ENCODE assay signal across 10 mouse cellular contexts in the genomic region with DNA sequence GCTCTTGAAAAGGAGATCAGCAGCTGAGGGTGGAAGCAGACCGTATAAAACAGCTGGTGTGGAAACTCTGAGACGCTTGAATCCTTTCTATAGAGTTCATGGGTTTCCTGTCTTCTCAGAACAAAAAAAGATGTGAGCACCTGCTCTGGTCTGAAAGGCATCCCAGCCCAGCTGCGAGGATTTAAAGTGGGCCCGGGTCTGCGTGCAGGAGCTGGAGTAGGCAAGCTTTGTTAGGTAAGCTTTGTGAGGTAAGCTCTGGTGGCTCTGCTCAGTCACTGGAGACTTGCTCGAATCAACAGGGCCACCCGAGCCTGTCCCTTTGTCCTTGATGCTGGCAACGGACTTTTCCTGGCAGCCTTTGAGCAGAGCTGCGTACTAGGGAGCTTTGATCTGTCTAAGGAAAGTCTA. TPM values are rescaled to one million over a fixed set of nuclear protein-coding genes. Genes with fewer than 3 reads are reported as not detected.
DNase-seq lines count a peak whose midpoint lies in the region; ATAC-seq and TF ChIP-seq lines count a peak whose summit lies in the region.
"Had no signal": no experiment of that assay in that cellular context is flagged by ENCODE, and none has a peak within 500 bp of the region (broad histone marks: within the 10 kb centered on the region; RNA-seq: fewer than 3 reads in every experiment).

No protein-coding gene starts in this region.

- peak overlapping the region; percentile 68 for H3K27ac ChIP-seq in heart, adult 2 months
- H3K27ac ChIP-seq: hindbrain, embryonic 12.5 days; lung, embryonic 15.5 days had no signal

- H3K9me3 ChIP-seq in E14TG2a.4 (ENCODE audit: low read length): no peaks in the 10 kb centered on the region
- H3K9me3 ChIP-seq: hindbrain, embryonic 12.5 days; lung, embryonic 15.5 days had no signal

- peaks cover 5% of the 10 kb centered on the region for H3K4me1 ChIP-seq in heart, adult 2 months (ENCODE audit: control insufficient read depth, insufficient read depth, low read length)
- peaks cover 97% of the 10 kb centered on the region for H3K4me1 ChIP-seq in E14TG2a.4 (replicated peaks; ENCODE audit: low read depth, low read length)
- H3K4me1 ChIP-seq: hindbrain, embryonic 12.5 days had no signal

- DNase-seq in heart, adult 2 months: peak in 1 of 2 experiments; percentile 64
- no peak for DNase-seq in heart, postnatal 36 days
- DNase-seq in CD4-positive helper T cell, adult 2 months (ENCODE audit: low read depth, low spot score): peak; percentile 53
- no peak for DNase-seq in spleen, adult 18-20 months
- no peak for DNase-seq in urinary bladder, postnatal 36 days (ENCODE audit: low spot score in 2 of 2)

- no peaks in the 10 kb centered on the region for H3K79me2 ChIP-seq in heart, adult 2 months (replicated peaks; ENCODE audit: control insufficient read depth, insufficient read depth, low read length)

- H3K4me3 ChIP-seq in heart, adult 2 months: no peak overlapping the region
- peak overlapping the region; percentile 60 for H3K4me3 ChIP-seq in E14TG2a.4 (replicated peaks; ENCODE audit: low read length)
- H3K4me3 ChIP-seq: erythroblast, embryonic 14.5 days; hindbrain, embryonic 12.5 days; lung, embryonic 15.5 days had no signal

- 63% methylated on average over 9 of the region's 9 CpGs for WGBS in heart, adult 2 months

- intact Hi-C loops in heart, adult 2 months (cut with DNase I): no loop called here
- intact Hi-C loops in heart, postnatal 36 days (cut with DNase I): no loop called here

- H3K27me3 ChIP-seq in heart, adult 2 months (ENCODE audit: control insufficient read depth, insufficient read depth, low read length): no peaks in the 10 kb centered on the region
- H3K27me3 ChIP-seq in E14TG2a.4 (ENCODE audit: insufficient read depth, low read length): no peaks in the 10 kb centered on the region
- H3K27me3 ChIP-seq: hindbrain, embryonic 12.5 days; lung, embryonic 15.5 days had no signal

- no peak for TF ChIP-seq POLR2A in heart, adult 2 months (IDR thresholded peaks at IDR 0.05; ENCODE audit: insufficient read depth, low read depth, low read length)

- no peak for TF ChIP-seq EP300 in heart, adult 2 months (IDR thresholded peaks at IDR 0.05; ENCODE audit: insufficient read depth, low read depth, low read length)

- no peak for TF ChIP-seq CTCF in heart, adult 2 months (IDR thresholded peaks at IDR 0.05)
- no peak for TF ChIP-seq CTCF in E14TG2a.4 (conservative IDR thresholded peaks at IDR 0.05; ENCODE audit: low read length)

- ATAC-seq in inflammation-experienced regulatory T-cells, adult 6 months: peak; percentile 63

- H3K9ac ChIP-seq in heart, adult 2 months (ENCODE audit: low read depth, low read length): no peak overlapping the region; the same call in 1 of the 2 replicates
- H3K9ac ChIP-seq: hindbrain, embryonic 12.5 days; lung, embryonic 15.5 days had no signal

- H3K36me3 ChIP-seq in heart, adult 2 months (ENCODE audit: control insufficient read depth, insufficient read depth, low read length): no peaks in the 10 kb centered on the region
- H3K36me3 ChIP-seq in E14TG2a.4 (ENCODE audit: insufficient read depth, low read length): peaks cover 71% of the 10 kb centered on the region
- H3K36me3 ChIP-seq: lung, embryonic 15.5 days had no signal

RNA-seq across cellular contexts. Expression of a gene that starts 31.7 kb away (rescaled TPM):
- 10 to 100 TPM; 90.9 to 93.7 TPM for total RNA-seq in heart, adult 2 months (2021)
- polyA plus RNA-seq in heart, adult 2 months (2012; rRNA removed): 41.7 and 73.9 TPM in 2 replicates
- total RNA-seq in heart, postnatal 36 days (2021): 10 to 100 TPM; 94.4 to 96.6 TPM
- polyA plus RNA-seq in inflammation-experienced regulatory T-cells, adult 6 months (2017; shearing (Covaris generic)): 100 to 1,000 TPM; 506 to 623 (median 523) TPM
